Mouse (Mus musculus) forebrain, postnatal 0 days (tissue): ENCODE measurements around the gene Gna14. TPM values are rescaled to one million over a fixed set of nuclear protein-coding genes. Genes with fewer than 3 reads are reported as not detected.

Experiments
- ATAC-seq: fragments of 200-750 bp; cut with Nextera tagmentation; 2 replicates; pipeline ENCODE4 v1.8.0; 2017; ENCODE audit warnings: mild to moderate bottlenecking, moderate library complexity
- DNase-seq: peaks from one replicate; pipeline ENCODE4 v3.0.0-alpha.2; 2015
- H3K27ac ChIP-seq: fragments of 300-500 bp; sonication (generic); 2 replicates; pipeline ENCODE4 v1.5.1; 2014; ENCODE audit warnings: low read depth, mild to moderate bottlenecking, antibody characterized with exemption, low read length, moderate library complexity, mixed read lengths
- H3K27me3 ChIP-seq: fragments of 300-500 bp; sonication (generic); 2 replicates; pipeline ENCODE4 v1.6.1; 2014; ENCODE audit warnings: mild to moderate bottlenecking, low read length, mixed read lengths; ENCODE audit not compliant: insufficient read depth
- H3K36me3 ChIP-seq: fragments of 300-500 bp; sonication (generic); 2 replicates; pipeline ENCODE4 v1.6.1; 2014; ENCODE audit warnings: mild to moderate bottlenecking, moderate library complexity; ENCODE audit not compliant: insufficient read depth
- H3K4me1 ChIP-seq: fragments of 300-500 bp; sonication (generic); 2 replicates; pipeline ENCODE4 v1.6.1; 2014; ENCODE audit warnings: antibody characterized with exemption; ENCODE audit not compliant: insufficient read depth
- H3K4me2 ChIP-seq: fragments of 300-500 bp; sonication (generic); 2 replicates; pipeline ENCODE4 v1.6.1; 2014; ENCODE audit warnings: low read depth, mild to moderate bottlenecking, moderate library complexity
- H3K4me3 ChIP-seq: fragments of 300-500 bp; sonication (generic); 2 replicates; pipeline ENCODE4 v1.5.1; 2014; ENCODE audit warnings: low read depth, low read length, mixed read lengths
- H3K9ac ChIP-seq: fragments of 300-500 bp; sonication (generic); 2 replicates; pipeline ENCODE4 v1.6.1; 2014; ENCODE audit warnings: mild to moderate bottlenecking
- H3K9me3 ChIP-seq: fragments of 300-500 bp; sonication (generic); 2 replicates; pipeline ENCODE4 v1.6.1; 2016; ENCODE audit warnings: low read length
- CTCF ChIP-seq: sonication (generic); IDR thresholded peaks from 2 replicates; pipeline ENCODE4 v1.5.1; 2016; ENCODE audit warnings: antibody characterized with exemption, control low read depth, low read depth
- WGBS: fragments of 180-500 bp; shearing (Covaris S2); extraction: QIAGEN DNeasy Blood & Tissue Kit; methylation state at CpG from one replicate; pipeline ENCODE4 v1.1.7; 2014; 5-methylcytosine and 5-hydroxymethylcytosine counted together
- polyA plus RNA-seq: library from polyadenylated mRNA; unstranded; fragments of >200 nt; fragmentation: Nextera tagmentation; extraction: Ambion mirVana; gene quantifications from 2 replicates; pipeline ENCODE4 v1.2.1, GENCODE M21; 2015
- total RNA-seq: library from RNA; depleted of rRNA; stranded (reverse); fragments of >200 nt; gene quantifications from 2 replicates; pipeline ENCODE4 v1.2.3, GENCODE M21; 2014

Gene Gna14
- total and polyA plus RNA-seq, 2 experiments from 2014 or later: 0.56 to 0.62 TPM

GRCm38 (mm10) chr19:16557971-16558370 lies 122.4 kb downstream of the Gna14 start:
- Histone ChIP-seq H3K27ac (no peak overlapping the region), H3K4me3 (no peak overlapping the region), H3K4me1 (no peaks in the 10 kb centered on the region), H3K4me2 (no peak overlapping the region), H3K36me3 (no peaks in the 10 kb centered on the region), H3K9ac (no peak overlapping the region), H3K27me3 (no peaks in the 10 kb centered on the region), H3K9me3 (no peaks in the 10 kb centered on the region)
- TF ChIP-seq CTCF: peak; percentile 28; the same call in 1 of the 2 replicates
- 80% methylated on average over 5 of the region's 5 CpGs for WGBS
- ATAC-seq: no peak
- no peak for DNase-seq

DNA sequence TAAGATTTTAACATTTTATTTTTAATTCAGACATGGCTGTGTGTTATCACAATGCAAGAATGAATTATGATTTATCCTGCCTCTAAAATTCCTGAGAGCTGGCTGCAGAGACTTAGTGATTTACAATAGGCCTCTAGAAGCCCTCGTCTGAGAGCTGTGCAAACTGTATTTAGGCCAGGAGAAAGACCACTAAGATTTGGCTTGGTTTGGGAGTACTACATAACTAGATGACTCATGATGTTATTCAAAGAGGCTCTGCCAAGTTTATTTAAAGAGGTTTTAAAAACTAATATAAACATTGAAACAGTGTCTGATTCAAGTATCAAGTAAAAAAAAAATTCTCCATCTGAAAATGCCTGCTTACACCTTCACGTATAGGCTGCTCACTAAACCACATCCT lies 123.0 kb downstream of the Gna14 start:
- Histone ChIP-seq H3K4me3 (no peak overlapping the region), H3K27me3 (no peaks in the 10 kb centered on the region), H3K9me3 (no peaks in the 10 kb centered on the region), H3K4me1 (no peaks in the 10 kb centered on the region), H3K36me3 (no peaks in the 10 kb centered on the region), H3K9ac (no peak overlapping the region), H3K4me2 (no peak overlapping the region), H3K27ac (no peak overlapping the region)
- DNase-seq: no peak
- TF ChIP-seq CTCF: no peak
- WGBS: 74% methylated on average over 2 of the region's 2 CpGs
- no peak for ATAC-seq

- TF ChIP-seq CTCF: no peak
- WGBS: 79% methylated on average over 9 of the region's 9 CpGs
- H3K4me2 ChIP-seq: no peak overlapping the region
- no peaks in the 10 kb centered on the region for H3K27me3 ChIP-seq
- no peaks in the 10 kb centered on the region for H3K36me3 ChIP-seq
- DNase-seq: no peak
- H3K4me1 ChIP-seq: no peaks in the 10 kb centered on the region
- H3K9ac ChIP-seq: no peak overlapping the region
- no peak overlapping the region for H3K4me3 ChIP-seq
- H3K9me3 ChIP-seq: no peaks in the 10 kb centered on the region
- no peak for ATAC-seq
- H3K27ac ChIP-seq: no peak overlapping the region
These were observed 123.8 kb downstream of the Gna14 start for GRCm38 (mm10) chr19:16559243-16559896.

DNA sequence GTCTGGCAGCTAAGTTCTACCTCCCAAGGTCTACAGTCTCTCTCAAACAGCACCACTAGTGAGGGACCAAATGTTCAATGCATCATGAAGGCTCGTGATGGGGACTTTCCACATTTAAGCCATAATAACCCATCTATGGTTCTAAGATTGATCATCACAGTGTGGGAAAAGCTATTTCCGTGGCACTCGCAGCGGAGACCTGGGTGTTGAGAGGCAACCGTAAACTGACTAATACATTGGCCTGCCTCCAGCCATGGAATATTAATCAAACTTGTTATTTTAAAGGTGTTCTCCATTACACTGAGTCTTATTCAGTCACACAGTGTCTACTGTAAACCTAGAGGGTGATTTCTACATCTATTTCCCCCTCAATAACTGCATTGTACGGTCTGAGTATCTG lies 127.1 kb downstream of the Gna14 start:
- no peak overlapping the region for H3K27ac ChIP-seq
- ATAC-seq (no peak), DNase-seq (no peak)
- H3K27me3 ChIP-seq: no peaks in the 10 kb centered on the region
- H3K9me3 ChIP-seq: no peaks in the 10 kb centered on the region
- H3K4me2 ChIP-seq: no peak overlapping the region
- no peak overlapping the region for H3K9ac ChIP-seq
- no peak for TF ChIP-seq CTCF
- no peaks in the 10 kb centered on the region for H3K36me3 ChIP-seq
- H3K4me3 ChIP-seq: no peak overlapping the region
- H3K4me1 ChIP-seq: no peaks in the 10 kb centered on the region
- WGBS: 97% methylated on average over 6 of the region's 6 CpGs

DNA sequence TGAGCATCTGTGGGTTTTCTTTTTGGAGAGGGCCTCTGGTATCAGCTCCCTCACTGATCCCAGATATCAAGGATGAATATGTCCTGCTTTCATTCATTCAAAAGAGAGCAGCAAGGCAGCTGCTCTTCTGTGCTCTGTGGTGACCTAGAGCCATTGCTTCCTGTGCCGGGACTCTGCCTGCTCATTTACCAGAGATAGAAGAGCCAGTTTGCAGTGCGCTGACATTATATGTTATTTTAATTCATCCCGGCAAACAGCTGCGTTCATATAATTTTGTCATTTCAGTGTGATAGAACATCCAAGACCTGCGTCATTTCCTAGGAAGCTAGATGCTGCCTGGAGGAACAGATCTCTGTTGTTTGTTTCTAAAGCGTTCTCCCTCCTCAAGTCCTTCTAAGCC lies 141.2 kb downstream of the Gna14 start:
- ATAC-seq (no peak), DNase-seq (no peak)
- H3K27me3 ChIP-seq: no peaks in the 10 kb centered on the region
- TF ChIP-seq CTCF: no peak
- H3K9me3 ChIP-seq: no peaks in the 10 kb centered on the region
- 87% methylated on average over 6 of the region's 6 CpGs for WGBS
- H3K4me1 ChIP-seq: no peaks in the 10 kb centered on the region
- no peak overlapping the region for H3K9ac ChIP-seq
- H3K36me3 ChIP-seq: no peaks in the 10 kb centered on the region
- H3K27ac ChIP-seq: no peak overlapping the region
- H3K4me2 ChIP-seq: no peak overlapping the region
- H3K4me3 ChIP-seq: no peak overlapping the region

- DNase-seq: no peak
- Histone ChIP-seq H3K27me3 (no peaks in the 10 kb centered on the region), H3K4me3 (no peak overlapping the region), H3K9ac (no peak overlapping the region), H3K4me1 (no peaks in the 10 kb centered on the region), H3K9me3 (no peaks in the 10 kb centered on the region), H3K36me3 (no peaks in the 10 kb centered on the region), H3K4me2 (no peak overlapping the region), H3K27ac (no peak overlapping the region)
- 85% methylated on average over 7 of the region's 7 CpGs for WGBS
- no peak for ATAC-seq
- TF ChIP-seq CTCF: no peak
These were observed 144.2 kb downstream of the Gna14 start for GRCm38 (mm10) chr19:16579656-16580260.

GRCm38 (mm10) chr19:16580501-16580900 lies 144.9 kb downstream of the Gna14 start:
- TF ChIP-seq CTCF: no peak
- H3K4me2 ChIP-seq: no peak overlapping the region
- no peaks in the 10 kb centered on the region for H3K27me3 ChIP-seq
- ATAC-seq (no peak), DNase-seq (no peak)
- H3K9me3 ChIP-seq: no peaks in the 10 kb centered on the region
- no peak overlapping the region for H3K9ac ChIP-seq
- no peaks in the 10 kb centered on the region for H3K36me3 ChIP-seq
- 97% methylated on average over 8 of the region's 8 CpGs for WGBS
- no peaks in the 10 kb centered on the region for H3K4me1 ChIP-seq
- no peak overlapping the region for H3K4me3 ChIP-seq
- no peak overlapping the region for H3K27ac ChIP-seq
